Mouse (Mus musculus) lung, embryonic 16.5 days (tissue): ENCODE data around the gene Psap. TPM values are rescaled to one million over a fixed set of nuclear protein-coding genes. Genes with fewer than 3 reads are reported as not detected.

ENCODE experiments used
- ATAC-seq: fragments of 200-750 bp; cut with Nextera tagmentation; 2 replicates; pipeline ENCODE4 v1.8.0; 2017; ENCODE audit warnings: low read depth, mild to moderate bottlenecking, moderate library complexity
- H3K27ac ChIP-seq: fragments of 300-500 bp; sonication (generic); 2 replicates; pipeline ENCODE4 v1.5.1; 2014; ENCODE audit warnings: mild to moderate bottlenecking, control low read depth, low read length
- H3K27me3 ChIP-seq: fragments of 300-500 bp; sonication (generic); 2 replicates; pipeline ENCODE4 v1.6.1; 2014; ENCODE audit warnings: low read depth, low read length, mixed read lengths; ENCODE audit not compliant: control insufficient read depth, insufficient read depth
- H3K36me3 ChIP-seq: fragments of 300-500 bp; sonication (generic); 2 replicates; pipeline ENCODE4 v1.6.1; 2014; ENCODE audit warnings: low read length; ENCODE audit not compliant: control insufficient read depth, insufficient read depth
- H3K4me1 ChIP-seq: fragments of 300-500 bp; sonication (generic); replicated peaks from 2 replicates; pipeline ENCODE4 v1.6.1; 2014; ENCODE audit warnings: low read length, mixed read lengths; ENCODE audit not compliant: control insufficient read depth, insufficient read depth
- H3K4me2 ChIP-seq: fragments of 300-500 bp; sonication (generic); 2 replicates; pipeline ENCODE4 v1.6.1; 2014; ENCODE audit warnings: low read depth, low read length, control low read depth
- H3K4me3 ChIP-seq: fragments of 300-500 bp; sonication (generic); 2 replicates; pipeline ENCODE4 v1.5.1; 2014; ENCODE audit warnings: mild to moderate bottlenecking, low read length, control low read depth
- H3K9ac ChIP-seq: fragments of 300-500 bp; sonication (generic); 2 replicates; pipeline ENCODE4 v1.6.1; 2014; ENCODE audit warnings: low read length, control low read depth
- H3K9me3 ChIP-seq: fragments of 300-500 bp; sonication (generic); 2 replicates; pipeline ENCODE4 v1.6.1; 2016; ENCODE audit warnings: low read length; ENCODE audit not compliant: control insufficient read depth
- WGBS: fragments of 180-500 bp; shearing (Covaris S2); extraction: QIAGEN DNeasy Blood & Tissue Kit; methylation state at CpG from one replicate; pipeline ENCODE4 v1.1.7; 2014; 5-methylcytosine and 5-hydroxymethylcytosine counted together
- polyA plus RNA-seq: library from polyadenylated mRNA; unstranded; fragments of >200 nt; fragmentation: Nextera tagmentation; extraction: Ambion mirVana; gene quantifications from 2 replicates; pipeline ENCODE4 v1.2.1, GENCODE M21; 2015

The Psap gene
- polyA plus RNA-seq, 1 experiment from 2014 or later, result 131 TPM

GRCm38 (mm10) chr10:60347768-60348610 is 70.6 kb downstream of the Psap start:
- H3K27me3 ChIP-seq, result no peaks in the 10 kb centered on the region
- no peak for ATAC-seq
- peak overlapping the region; percentile 36 for H3K9ac ChIP-seq
- H3K27ac ChIP-seq, result peak overlapping the region; percentile 96
- WGBS, result 51% methylated on average over 9 of the region's 9 CpGs
- peak overlapping the region; percentile 46 for H3K4me3 ChIP-seq
- peaks cover 46% of the 10 kb centered on the region for H3K4me1 ChIP-seq
- H3K36me3 ChIP-seq, result no peaks in the 10 kb centered on the region
- peak overlapping the region; percentile 56 for H3K4me2 ChIP-seq
- H3K9me3 ChIP-seq, result no peaks in the 10 kb centered on the region

- H3K27ac ChIP-seq, result peak overlapping the region; percentile 96
- no peaks in the 10 kb centered on the region for H3K36me3 ChIP-seq
- ATAC-seq, result no peak
- H3K9me3 ChIP-seq, result no peaks in the 10 kb centered on the region
- no peak overlapping the region for H3K4me3 ChIP-seq
- peaks cover 53% of the 10 kb centered on the region for H3K4me1 ChIP-seq
- WGBS, result 33% methylated on average over 6 of the region's 6 CpGs
- H3K4me2 ChIP-seq, result peak overlapping the region; percentile 56
- H3K9ac ChIP-seq, result peak overlapping the region; percentile 36
- H3K27me3 ChIP-seq, result no peaks in the 10 kb centered on the region
Observed at GRCm38 (mm10) chr10:60349056-60349455, 71.6 kb downstream of the Psap start.

GRCm38 (mm10) chr10:60349644-60350043 is 72.2 kb downstream of the Psap start:
- 78% methylated on average over 5 of the region's 5 CpGs for WGBS
- Histone ChIP-seq H3K27me3 (no peaks in the 10 kb centered on the region), H3K27ac (peak overlapping the region; percentile 96), H3K4me3 (no peak overlapping the region), H3K4me1 (peaks cover 53% of the 10 kb centered on the region), H3K36me3 (no peaks in the 10 kb centered on the region), H3K9ac (no peak overlapping the region; the same call in 1 of the 2 replicates), H3K4me2 (peak overlapping the region; percentile 16; the same call in 1 of the 2 replicates), H3K9me3 (no peaks in the 10 kb centered on the region)
- no peak for ATAC-seq

DNA sequence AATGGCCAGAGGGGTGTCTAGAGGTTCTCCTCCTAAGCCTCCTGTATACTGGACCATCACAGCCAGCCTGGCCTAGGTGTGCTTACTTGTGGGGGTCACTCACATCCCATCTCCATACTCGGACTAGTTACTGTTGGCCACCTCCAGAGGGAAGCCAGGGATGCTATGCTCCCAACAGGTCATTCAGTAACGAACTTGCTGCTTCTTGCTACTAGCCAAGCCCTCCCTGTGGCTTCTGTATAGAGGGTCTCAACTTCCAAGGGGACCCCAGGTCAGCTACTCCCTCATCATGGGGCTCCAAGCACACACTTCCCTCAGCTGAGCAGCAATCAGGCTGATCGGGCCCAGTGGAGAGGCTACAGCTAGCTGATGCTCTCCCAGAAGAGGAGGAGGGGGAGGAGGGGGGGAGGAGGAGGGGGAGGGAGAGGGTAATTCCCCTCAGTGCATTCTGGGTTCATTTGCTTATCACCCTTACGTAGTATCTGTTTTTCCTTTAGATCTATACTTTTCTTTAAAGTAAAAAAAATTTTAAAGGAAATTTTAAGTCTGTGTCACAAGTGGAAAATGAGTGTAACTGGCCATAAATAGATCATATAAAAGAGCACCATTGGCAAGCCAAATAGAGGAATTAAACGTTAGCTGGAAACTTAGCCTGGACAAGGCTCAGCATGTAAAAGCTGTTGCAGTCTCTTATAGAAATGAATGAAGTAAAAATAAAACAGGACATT is 72.8 kb downstream of the Psap start:
- ATAC-seq, result no peak
- WGBS, result 41% methylated on average over 5 of the region's 5 CpGs
- Histone ChIP-seq H3K4me3 (peak overlapping the region; percentile 7; the same call in 1 of the 2 replicates), H3K27me3 (no peaks in the 10 kb centered on the region), H3K27ac (peak overlapping the region; percentile 96), H3K9me3 (no peaks in the 10 kb centered on the region), H3K36me3 (no peaks in the 10 kb centered on the region), H3K4me1 (peaks cover 53% of the 10 kb centered on the region), H3K4me2 (peak overlapping the region; percentile 33), H3K9ac (no peak overlapping the region)

DNA sequence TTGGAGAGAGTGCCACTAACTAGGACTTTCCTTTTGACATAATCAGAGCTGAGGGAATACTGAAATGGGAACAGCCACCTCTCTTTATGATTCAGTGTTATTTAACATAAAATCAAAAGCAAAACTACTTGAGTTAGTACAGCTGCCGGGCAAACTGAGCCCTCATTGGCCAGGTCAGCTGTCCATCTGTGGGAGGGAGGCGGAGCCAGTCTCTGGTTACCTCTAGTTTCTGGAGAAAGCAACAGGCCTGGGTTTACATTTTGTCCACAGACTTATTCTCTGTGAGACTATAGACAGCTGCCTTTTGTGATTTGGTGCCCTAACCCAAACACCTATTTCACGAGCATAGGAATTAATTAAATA is 73.4 kb downstream of the Psap start:
- Histone ChIP-seq H3K27me3 (no peaks in the 10 kb centered on the region), H3K36me3 (no peaks in the 10 kb centered on the region), H3K27ac (peak overlapping the region; percentile 96), H3K4me2 (peak overlapping the region; percentile 33), H3K4me3 (peak overlapping the region; percentile 7; the same call in 1 of the 2 replicates), H3K9me3 (no peaks in the 10 kb centered on the region), H3K4me1 (peaks cover 53% of the 10 kb centered on the region), H3K9ac (no peak overlapping the region; the same call in 1 of the 2 replicates)
- 12% methylated on average over 3 of the region's 3 CpGs for WGBS
- ATAC-seq, result peak; percentile 61

GRCm38 (mm10) chr10:60351248-60351647 is 73.8 kb downstream of the Psap start:
- Histone ChIP-seq H3K9me3 (no peaks in the 10 kb centered on the region), H3K9ac (peak overlapping the region; percentile 36), H3K27me3 (no peaks in the 10 kb centered on the region), H3K36me3 (no peaks in the 10 kb centered on the region), H3K27ac (peak overlapping the region; percentile 96), H3K4me2 (peak overlapping the region; percentile 33), H3K4me1 (peaks cover 52% of the 10 kb centered on the region), H3K4me3 (peak overlapping the region; percentile 11; the same call in 1 of the 2 replicates)
- peak; percentile 58 for ATAC-seq
- 7% methylated on average over 3 of the region's 3 CpGs for WGBS

GRCm38 (mm10) chr10:60351761-60352455 is 74.5 kb downstream of the Psap start:
- H3K4me1 ChIP-seq, result peaks cover 47% of the 10 kb centered on the region
- H3K9ac ChIP-seq, result peak overlapping the region; percentile 36; the same call in 1 of the 2 replicates
- H3K9me3 ChIP-seq, result no peaks in the 10 kb centered on the region
- peak overlapping the region; percentile 96 for H3K27ac ChIP-seq
- H3K4me2 ChIP-seq, result peak overlapping the region; percentile 33
- ATAC-seq, result peak; percentile 88
- H3K4me3 ChIP-seq, result 0 out of 2 replicates have a peak overlapping the region, but pooled peaks have one; percentile 11
- no peaks in the 10 kb centered on the region for H3K27me3 ChIP-seq
- no peaks in the 10 kb centered on the region for H3K36me3 ChIP-seq
- WGBS, result 16% methylated on average over 7 of the region's 7 CpGs
